In the genomic region with DNA sequence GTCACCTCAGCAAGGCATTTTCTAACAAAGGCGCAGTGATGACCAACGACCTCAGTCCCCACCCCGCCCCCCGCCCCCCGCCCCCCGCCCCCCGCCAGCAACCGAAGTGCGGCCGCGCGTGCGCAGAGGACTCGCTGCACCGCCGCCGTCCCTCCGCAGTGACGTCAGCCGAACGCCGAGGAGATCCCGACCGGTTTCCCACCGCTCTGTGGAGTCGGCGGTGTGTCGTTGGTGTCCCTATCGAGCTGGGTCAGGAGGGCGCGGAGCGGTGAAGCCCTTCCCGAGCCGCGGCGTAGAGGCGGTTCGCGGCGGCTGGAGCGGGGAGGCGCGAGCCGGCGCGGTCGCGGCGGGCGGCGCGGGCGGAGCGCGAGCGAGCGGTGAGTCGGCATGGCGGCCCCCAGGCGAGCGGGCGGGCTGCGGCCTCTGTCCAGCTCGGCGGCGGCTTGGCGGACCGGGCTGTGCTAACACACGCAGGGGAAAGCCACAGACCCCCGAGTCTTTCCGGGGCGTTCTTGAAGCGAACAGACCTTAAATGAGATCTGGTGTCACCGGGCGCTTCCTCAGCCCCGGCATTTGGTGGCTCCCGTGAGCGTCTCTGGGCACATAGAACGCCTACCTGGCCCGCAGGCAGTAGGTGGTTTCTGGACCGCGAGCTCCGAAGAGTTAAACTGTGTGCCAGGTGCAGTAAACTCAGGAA, we compare ENCODE assay signal across 8 mouse cellular contexts. TPM values are rescaled to one million over a fixed set of nuclear protein-coding genes. Genes with fewer than 3 reads are reported as not detected.
DNase-seq lines count a peak whose midpoint lies in the region; ATAC-seq lines count a peak whose summit lies in the region.

BC005561 (plus strand) TSS at position 158 of the 697 bp plus-strand sequence.

- H3K9ac ChIP-seq in embryonic facial prominence, embryonic 14.5 days (ENCODE audit: low read depth, low read length): peak within 1 kb of the TSS; percentile 94
- H3K9ac ChIP-seq in kidney, embryonic 14.5 days (ENCODE audit: low read depth, low read length): peak within 1 kb of the TSS; percentile 89
- peak within 1 kb of the TSS; percentile 95 for H3K9ac ChIP-seq in limb, embryonic 15.5 days

- H3K27ac ChIP-seq in embryonic facial prominence, embryonic 14.5 days (replicated peaks; ENCODE audit: low read depth, low read length): peak within 1 kb of the TSS; percentile 88
- H3K27ac ChIP-seq in kidney, embryonic 14.5 days (ENCODE audit: low read depth, low read length): peak within 1 kb of the TSS; percentile 87
- peak within 1 kb of the TSS; percentile 91 for H3K27ac ChIP-seq in limb, embryonic 15.5 days

- peak; percentile 80 for DNase-seq in 3T3-L1 (ENCODE audit: low read depth, low spot score)
- peak; percentile 44 to 76 for DNase-seq in adrenal gland, postnatal 4 days (ENCODE audit: low spot score in 2 of 2)
- peak; percentile 93 for DNase-seq in embryonic facial prominence, embryonic 14.5 days (ENCODE audit: low spot score)
- DNase-seq in heart, adult 9 months (ENCODE audit: low spot score in 2 of 2): peak; percentile 81
- peak; percentile 29 to 65 for DNase-seq in monocyte, adult 2 months (ENCODE audit: low read depth in 1 of 2, low spot score in 2 of 2)
- DNase-seq in spleen, postnatal 36 days (ENCODE audit: low spot score in 2 of 2): peak; percentile 63 to 68

- WGBS in embryonic facial prominence, embryonic 14.5 days: 0% methylated on average over 33 of the region's 83 CpGs
- under 1% methylated on average over 59 of the region's 83 CpGs for WGBS in kidney, embryonic 14.5 days
- WGBS in limb, embryonic 15.5 days: under 1% methylated on average over 67 of the region's 83 CpGs

- peak within 1 kb of the TSS; percentile 72 for H3K4me2 ChIP-seq in embryonic facial prominence, embryonic 14.5 days (ENCODE audit: low read depth, low read length)
- peak within 1 kb of the TSS; percentile 70 for H3K4me2 ChIP-seq in kidney, embryonic 14.5 days (replicated peaks; ENCODE audit: low read depth, low read length)
- H3K4me2 ChIP-seq in limb, embryonic 15.5 days: peak within 1 kb of the TSS; percentile 52

- H3K4me3 ChIP-seq in embryonic facial prominence, embryonic 14.5 days (ENCODE audit: low read depth, low read length): peak within 1 kb of the TSS; percentile 94
- peak within 1 kb of the TSS; percentile 83 for H3K4me3 ChIP-seq in kidney, embryonic 14.5 days (ENCODE audit: low read length)
- peak within 1 kb of the TSS; percentile 88 for H3K4me3 ChIP-seq in limb, embryonic 15.5 days

- H3K36me3 ChIP-seq in embryonic facial prominence, embryonic 14.5 days (ENCODE audit: control insufficient read depth, insufficient read depth, low read length): peaks cover 24% of the 10 kb centered on the region
- peaks cover 17% of the 10 kb centered on the region for H3K36me3 ChIP-seq in kidney, embryonic 14.5 days (ENCODE audit: control insufficient read depth, insufficient read depth, low read length)
- peaks cover 21% of the 10 kb centered on the region for H3K36me3 ChIP-seq in limb, embryonic 15.5 days

- H3K4me1 ChIP-seq in embryonic facial prominence, embryonic 14.5 days (ENCODE audit: control insufficient read depth, insufficient read depth, low read length): peaks cover 7% of the 10 kb centered on the region
- H3K4me1 ChIP-seq in kidney, embryonic 14.5 days (ENCODE audit: control insufficient read depth, insufficient read depth, low read length): peaks cover 6% of the 10 kb centered on the region
- 0 out of 2 replicates have a peak, but pooled peaks cover 3% of the 10 kb centered on the region for H3K4me1 ChIP-seq in limb, embryonic 15.5 days

- peaks cover 7% of the 10 kb centered on the region; the same call in 1 of the 2 replicates for H3K9me3 ChIP-seq in embryonic facial prominence, embryonic 14.5 days (ENCODE audit: control insufficient read depth, low read length)
- H3K9me3 ChIP-seq in kidney, embryonic 14.5 days (ENCODE audit: control insufficient read depth, low read length): peaks cover 4% of the 10 kb centered on the region
- H3K9me3 ChIP-seq in limb, embryonic 15.5 days: no peaks in the 10 kb centered on the region

- no peaks in the 10 kb centered on the region for H3K27me3 ChIP-seq in embryonic facial prominence, embryonic 14.5 days (replicated peaks; ENCODE audit: control insufficient read depth, insufficient read depth, low read length)
- H3K27me3 ChIP-seq in kidney, embryonic 14.5 days (ENCODE audit: control insufficient read depth, insufficient read depth, low read length): no peaks in the 10 kb centered on the region
- H3K27me3 ChIP-seq in limb, embryonic 15.5 days: no peaks in the 10 kb centered on the region

- ATAC-seq in embryonic facial prominence, embryonic 14.5 days (ENCODE audit: low read depth): peak; percentile 93
- peak; percentile 96 for ATAC-seq in kidney, embryonic 14.5 days (ENCODE audit: low FRiP score, low TSS enrichment)
- ATAC-seq in limb, embryonic 15.5 days (ENCODE audit: insufficient number of reproducible peaks, low FRiP score, low TSS enrichment, low read depth): peak; percentile 85

RNA-seq across cellular contexts. Expression of gene BC005561, which starts in this region (rescaled TPM):
- total RNA-seq in adrenal gland, postnatal 4 days (2021): 10 to 100 TPM; 12.8 to 15.6 TPM
- polyA plus RNA-seq in embryonic facial prominence, embryonic 14.5 days (2014; fragmentation: Nextera tagmentation; extraction: Ambion mirVana): 10.4 and 11.5 TPM in 2 replicates
- polyA plus RNA-seq in kidney, embryonic 14.5 days (2014; fragmentation: Nextera tagmentation; extraction: Ambion mirVana): 15.9 and 16.3 TPM in 2 replicates
- polyA plus RNA-seq in limb, embryonic 15.5 days (2015; fragmentation: Nextera tagmentation; extraction: Ambion mirVana): 9.1 and 10.8 TPM in 2 replicates

Comparison
In these comparisons a context has a peak if more than half of its experiments do, and no peak if none do; other contexts are left out.
1. Peak in every context shown above with its lines: DNase-seq, ATAC-seq, H3K4me3 ChIP-seq and H3K27ac ChIP-seq.